Mouse (Mus musculus) v-Abl transformed pro-B cells (cell line): ENCODE measurements around the gene Btd.

Experiments
- in situ Hi-C, 2 experiments: fragments of 400-800 bp; cut with MboI; formaldehyde crosslinking; loops; one replicate each; pipeline ENCODE4 v1.15.1; 2025; ENCODE audit not compliant: unreplicated experiment in 2 of 2

The Btd gene

GRCm38 (mm10) chr14:31692536-31692935, 51.7 kb downstream of the Btd start:
- in situ Hi-C loops = no loop called here

- in situ Hi-C loops = no loop called here
Observed at GRCm38 (mm10) chr14:31696206-31696984, 55.6 kb downstream of the Btd start.

GRCm38 (mm10) chr14:31696985-31697303, 56.1 kb downstream of the Btd start:
- in situ Hi-C loops = no loop called here

- in situ Hi-C loops = no loop called here
Observed at GRCm38 (mm10) chr14:31697346-31697745, 56.5 kb downstream of the Btd start.

GRCm38 (mm10) chr14:31697755-31698154, 56.9 kb downstream of the Btd start:
- in situ Hi-C loops = no loop called here

- in situ Hi-C loops = loop anchor here in 1 of 2 experiments (5.0 kb wide), 1 partner anchor 33 kb away; no protein-coding TSS in a partner anchor
Observed at GRCm38 (mm10) chr14:31700376-31700775, 59.5 kb downstream of the Btd start.

GRCm38 (mm10) chr14:31709343-31709742, 68.5 kb downstream of the Btd start:
- in situ Hi-C loops = no loop called here

- in situ Hi-C loops = no loop called here
Observed at GRCm38 (mm10) chr14:31715669-31716068, 74.8 kb downstream of the Btd start.

GRCm38 (mm10) chr14:31717360-31717759, 76.5 kb downstream of the Btd start:
- in situ Hi-C loops = no loop called here
